Mouse (Mus musculus) CD4-positive, CD25-positive, alpha-beta regulatory T cell, adult 4 months (primary cell): ENCODE measurements around the gene Skint2. TPM values are rescaled to one million over a fixed set of nuclear protein-coding genes. Genes with fewer than 3 reads are reported as not detected.

Source experiments
- ATAC-seq: one replicate; pipeline ENCODE4 v1.8.0; 2017
- polyA plus RNA-seq, 2 experiments: library from polyadenylated mRNA; unstranded; fragments of 100-300 nt; shearing (Covaris generic); gene quantifications; one replicate each; pipeline ENCODE4 v1.2.1; 2017

The Skint2 gene
- not detected for polyA plus RNA-seq

GRCm38 (mm10) chr4:112556894-112557293, at the start of gene Skint2:
Gene Skint2, plus strand, starts transcription at chr4:112557194.
- ATAC-seq, result no peak

Other genes with a start within 250 kb of the Skint2 start
- gene Skint9, start 123.2 kb upstream of the Skint2 start, polyA plus RNA-seq, result not detected
- not detected for gene Skint10, start 217.7 kb downstream of the Skint2 start, polyA plus RNA-seq